Mouse (Mus musculus) forebrain, embryonic 12.5 days (tissue): ENCODE results near the gene Adam12. TPM values are rescaled to one million over a fixed set of nuclear protein-coding genes. Genes with fewer than 3 reads are reported as not detected.
A peak's percentile ranks its signal among the peaks of the same experiment; 100 is the strongest.

Experiments
- ATAC-seq: fragments of 200-750 bp; cut with Nextera tagmentation; 2 replicates; pipeline ENCODE4 v1.8.0; 2017; ENCODE audit warnings: moderate TSS enrichment; ENCODE audit not compliant: low FRiP score
- H3K27ac ChIP-seq: fragments of 300-500 bp; sonication (generic); 2 replicates; pipeline ENCODE4 v1.5.1; 2016; ENCODE audit warnings: mild to moderate bottlenecking
- H3K27me3 ChIP-seq: fragments of 300-500 bp; sonication (generic); 2 replicates; pipeline ENCODE4 v1.6.1; 2016; ENCODE audit warnings: mild to moderate bottlenecking
- H3K36me3 ChIP-seq: fragments of 300-500 bp; sonication (generic); replicated peaks from 2 replicates; pipeline ENCODE4 v1.6.1; 2016; ENCODE audit warnings: mild to moderate bottlenecking
- H3K4me1 ChIP-seq: fragments of 300-500 bp; sonication (generic); 2 replicates; pipeline ENCODE4 v1.6.1; 2016
- H3K4me2 ChIP-seq: fragments of 300-500 bp; sonication (generic); 2 replicates; pipeline ENCODE4 v1.6.1; 2016; ENCODE audit warnings: mild to moderate bottlenecking, moderate library complexity
- H3K4me3 ChIP-seq: fragments of 300-500 bp; sonication (generic); replicated peaks from 2 replicates; pipeline ENCODE4 v1.5.1; 2016; ENCODE audit warnings: mild to moderate bottlenecking
- H3K9ac ChIP-seq: fragments of 300-500 bp; sonication (generic); 2 replicates; pipeline ENCODE4 v1.6.1; 2016; ENCODE audit warnings: mild to moderate bottlenecking
- H3K9me3 ChIP-seq: fragments of 300-500 bp; sonication (generic); 2 replicates; pipeline ENCODE4 v1.6.1; 2016
- WGBS: fragments of 180-500 bp; shearing (Covaris S2); methylation state at CpG from one replicate; pipeline ENCODE4 v1.1.7; 2016; 5-methylcytosine and 5-hydroxymethylcytosine counted together
- polyA plus RNA-seq: library from polyadenylated mRNA; unstranded; fragments of >200 nt; fragmentation: Nextera tagmentation; extraction: Ambion mirVana; gene quantifications from 2 replicates; pipeline ENCODE4 v1.2.1, GENCODE M21; 2016

Gene Adam12
- polyA plus RNA-seq, 1 experiment from 2014 or later: 2.1 TPM

GRCm38 (mm10) chr7:133957873-133958272 is 274.1 kb downstream of the Adam12 start:
- Histone ChIP-seq H3K27me3 (no peaks in the 10 kb centered on the region), H3K4me2 (no peak overlapping the region), H3K36me3 (no peaks in the 10 kb centered on the region), H3K4me1 (no peaks in the 10 kb centered on the region), H3K4me3 (no peak overlapping the region), H3K27ac (no peak overlapping the region), H3K9ac (no peak overlapping the region), H3K9me3 (no peaks in the 10 kb centered on the region)
- no peak for ATAC-seq
- WGBS: 54% methylated on average over 2 of the region's 2 CpGs

GRCm38 (mm10) chr7:133954111-133955091 is 277.5 kb downstream of the Adam12 start:
- no peak for ATAC-seq
- WGBS: 74% methylated on average over 9 of the region's 9 CpGs
- Histone ChIP-seq H3K27me3 (no peaks in the 10 kb centered on the region), H3K9me3 (no peaks in the 10 kb centered on the region), H3K27ac (no peak overlapping the region), H3K4me3 (no peak overlapping the region), H3K9ac (no peak overlapping the region), H3K4me1 (no peaks in the 10 kb centered on the region), H3K4me2 (no peak overlapping the region), H3K36me3 (no peaks in the 10 kb centered on the region)

- Histone ChIP-seq H3K27me3 (no peaks in the 10 kb centered on the region), H3K4me1 (no peaks in the 10 kb centered on the region), H3K4me3 (no peak overlapping the region), H3K4me2 (no peak overlapping the region), H3K36me3 (no peaks in the 10 kb centered on the region), H3K9me3 (no peaks in the 10 kb centered on the region), H3K27ac (no peak overlapping the region), H3K9ac (no peak overlapping the region)
- ATAC-seq: no peak
- WGBS: 88% methylated on average over 14 of the region's 14 CpGs
These were observed 280.0 kb downstream of the Adam12 start for GRCm38 (mm10) chr7:133951777-133952545.

GRCm38 (mm10) chr7:133947360-133947759 is 284.6 kb downstream of the Adam12 start:
- ATAC-seq: no peak
- Histone ChIP-seq H3K4me3 (no peak overlapping the region), H3K27me3 (no peaks in the 10 kb centered on the region), H3K36me3 (no peaks in the 10 kb centered on the region), H3K9ac (no peak overlapping the region), H3K27ac (no peak overlapping the region), H3K9me3 (no peaks in the 10 kb centered on the region), H3K4me2 (no peak overlapping the region), H3K4me1 (no peaks in the 10 kb centered on the region)
- 58% methylated on average over 2 of the region's 2 CpGs for WGBS

- no peak overlapping the region for H3K4me2 ChIP-seq
- ATAC-seq: no peak
- H3K27me3 ChIP-seq: no peaks in the 10 kb centered on the region
- no peak overlapping the region for H3K9ac ChIP-seq
- WGBS: 67% methylated on average over 2 of the region's 2 CpGs
- no peak overlapping the region for H3K4me3 ChIP-seq
- H3K9me3 ChIP-seq: no peaks in the 10 kb centered on the region
- no peaks in the 10 kb centered on the region for H3K36me3 ChIP-seq
- no peaks in the 10 kb centered on the region for H3K4me1 ChIP-seq
- no peak overlapping the region for H3K27ac ChIP-seq
These were observed 285.1 kb downstream of the Adam12 start for GRCm38 (mm10) chr7:133946757-133947345.

- H3K4me2 ChIP-seq: no peak overlapping the region
- no peaks in the 10 kb centered on the region for H3K4me1 ChIP-seq
- H3K27ac ChIP-seq: no peak overlapping the region
- no peak for ATAC-seq
- 79% methylated on average over 4 of the region's 4 CpGs for whole genome bisulfite sequencing
- no peak overlapping the region for H3K9ac ChIP-seq
- H3K27me3 ChIP-seq: no peaks in the 10 kb centered on the region
- H3K4me3 ChIP-seq: no peak overlapping the region
- H3K36me3 ChIP-seq: no peaks in the 10 kb centered on the region
- no peaks in the 10 kb centered on the region for H3K9me3 ChIP-seq
These were observed 285.8 kb downstream of the Adam12 start for GRCm38 (mm10) chr7:133946113-133946512.

- no peak for ATAC-seq
- no peaks in the 10 kb centered on the region for H3K27me3 ChIP-seq
- peaks cover 15% of the 10 kb centered on the region for H3K4me1 ChIP-seq
- no peaks in the 10 kb centered on the region for H3K9me3 ChIP-seq
- no peak overlapping the region for H3K9ac ChIP-seq
- 75% methylated on average over 4 of the region's 4 CpGs for WGBS
- H3K27ac ChIP-seq: no peak overlapping the region
- H3K4me3 ChIP-seq: no peak overlapping the region
- no peak overlapping the region for H3K4me2 ChIP-seq
- no peaks in the 10 kb centered on the region for H3K36me3 ChIP-seq
These were observed 291.5 kb downstream of the Adam12 start for GRCm38 (mm10) chr7:133940405-133940804.

GRCm38 (mm10) chr7:133937473-133937872 is 294.5 kb downstream of the Adam12 start:
- no peak for ATAC-seq
- no peaks in the 10 kb centered on the region for H3K27me3 ChIP-seq
- H3K27ac ChIP-seq: no peak overlapping the region
- no peaks in the 10 kb centered on the region for H3K36me3 ChIP-seq
- no peak overlapping the region for H3K4me2 ChIP-seq
- no peak overlapping the region for H3K9ac ChIP-seq
- no peaks in the 10 kb centered on the region for H3K9me3 ChIP-seq
- no peak overlapping the region for H3K4me3 ChIP-seq
- H3K4me1 ChIP-seq: peaks cover 22% of the 10 kb centered on the region
- WGBS: 84% methylated on average over 3 of the region's 3 CpGs

GRCm38 (mm10) chr7:133936377-133936776 is 295.6 kb downstream of the Adam12 start:
- no peak overlapping the region for H3K4me2 ChIP-seq
- H3K36me3 ChIP-seq: no peaks in the 10 kb centered on the region
- H3K4me3 ChIP-seq: no peak overlapping the region
- H3K27ac ChIP-seq: 0 out of 2 replicates have a peak overlapping the region, but pooled peaks have one; percentile 53
- no peaks in the 10 kb centered on the region for H3K27me3 ChIP-seq
- H3K9me3 ChIP-seq: no peaks in the 10 kb centered on the region
- ATAC-seq: no peak
- peaks cover 22% of the 10 kb centered on the region for H3K4me1 ChIP-seq
- 16% methylated on average over 4 of the region's 4 CpGs for WGBS
- H3K9ac ChIP-seq: no peak overlapping the region

GRCm38 (mm10) chr7:133933378-133933777 is 298.6 kb downstream of the Adam12 start:
- no peaks in the 10 kb centered on the region for H3K27me3 ChIP-seq
- H3K27ac ChIP-seq: no peak overlapping the region
- no peak overlapping the region for H3K4me3 ChIP-seq
- no peak overlapping the region for H3K9ac ChIP-seq
- peaks cover 24% of the 10 kb centered on the region for H3K4me1 ChIP-seq
- no peaks in the 10 kb centered on the region for H3K9me3 ChIP-seq
- no peak overlapping the region for H3K4me2 ChIP-seq
- H3K36me3 ChIP-seq: no peaks in the 10 kb centered on the region
- ATAC-seq: no peak
- 53% methylated on average over 6 of the region's 6 CpGs for WGBS

- Histone ChIP-seq H3K4me3 (no peak overlapping the region), H3K9me3 (no peaks in the 10 kb centered on the region), H3K27ac (no peak overlapping the region), H3K36me3 (no peaks in the 10 kb centered on the region), H3K27me3 (no peaks in the 10 kb centered on the region), H3K4me1 (peaks cover 23% of the 10 kb centered on the region), H3K9ac (no peak overlapping the region), H3K4me2 (no peak overlapping the region)
- 90% methylated on average over 11 of the region's 11 CpGs for WGBS
- no peak for ATAC-seq
These were observed 300.5 kb downstream of the Adam12 start for GRCm38 (mm10) chr7:133931481-133931880.

- no peak overlapping the region for H3K27ac ChIP-seq
- no peak for ATAC-seq
- H3K27me3 ChIP-seq: no peaks in the 10 kb centered on the region
- 92% methylated on average over 3 of the region's 3 CpGs for WGBS
- H3K4me2 ChIP-seq: no peak overlapping the region
- H3K9ac ChIP-seq: no peak overlapping the region
- peaks cover 10% of the 10 kb centered on the region; the same call in 1 of the 2 replicates for H3K4me1 ChIP-seq
- no peak overlapping the region for H3K4me3 ChIP-seq
- no peaks in the 10 kb centered on the region for H3K36me3 ChIP-seq
- H3K9me3 ChIP-seq: no peaks in the 10 kb centered on the region
These were observed 303.0 kb downstream of the Adam12 start for GRCm38 (mm10) chr7:133928981-133929380.
